Mouse (Mus musculus) Muller cell, postnatal 12 days (primary cell): Measurements from ENCODE around the gene Casz1.
A peak's percentile ranks its signal among the peaks of the same experiment; 100 is the strongest.

ENCODE experiments used
- DNase-seq: peaks from one replicate; pipeline ENCODE4 v3.0.0-alpha.2; 2015; ENCODE audit errors: inconsistent ontology term

Gene Casz1

GRCm38 (mm10) chr4:148844921-148845320, 40.7 kb downstream of the Casz1 start:
- no peak for DNase-seq

- DNase-seq = peak; percentile 73
Measured at GRCm38 (mm10) chr4:148846203-148846602, 42.0 kb downstream of the Casz1 start.

DNA sequence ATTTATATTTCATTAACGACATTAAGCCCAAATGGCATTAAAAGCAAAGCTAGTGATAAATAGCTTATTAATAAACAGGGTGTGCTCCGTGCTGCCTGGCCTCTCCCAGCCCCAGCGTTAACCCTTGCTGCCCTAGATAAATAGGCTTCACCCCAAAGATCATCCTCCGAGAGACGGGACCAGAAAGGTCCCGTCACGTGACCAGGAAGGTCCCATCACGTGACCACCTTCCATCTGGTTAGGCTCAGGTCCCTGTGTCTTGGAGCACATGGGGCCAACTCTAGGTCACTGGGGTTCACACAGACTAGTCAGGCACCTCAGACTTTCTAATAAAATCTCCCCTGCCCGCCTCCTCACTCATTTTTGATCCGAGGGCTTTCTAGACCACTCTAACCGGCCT, 42.5 kb downstream of the Casz1 start:
- no peak for DNase-seq

- DNase-seq = no peak
Measured at GRCm38 (mm10) chr4:148847636-148848035, 43.4 kb downstream of the Casz1 start.

DNA sequence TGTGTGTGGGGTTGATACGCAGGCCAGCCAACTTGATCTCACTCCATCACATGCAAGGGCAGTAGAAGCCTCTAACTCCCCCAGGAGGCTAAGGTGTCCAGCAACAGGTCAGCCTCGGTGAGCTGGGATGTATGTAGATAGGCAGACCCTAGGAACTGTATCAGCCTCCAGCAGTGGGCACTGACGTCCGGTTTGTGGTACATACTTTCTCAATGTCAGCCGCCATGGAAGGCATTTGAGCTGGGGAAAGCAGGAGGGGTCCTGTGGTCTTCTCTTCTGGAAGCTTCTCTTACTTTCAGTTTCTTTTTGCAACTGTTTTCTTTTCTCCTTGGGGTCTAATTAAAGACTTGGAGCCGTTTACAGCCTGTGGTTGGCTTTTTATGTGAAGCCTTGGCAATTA, 45.2 kb downstream of the Casz1 start:
- peak; percentile 24 for DNase-seq

DNA sequence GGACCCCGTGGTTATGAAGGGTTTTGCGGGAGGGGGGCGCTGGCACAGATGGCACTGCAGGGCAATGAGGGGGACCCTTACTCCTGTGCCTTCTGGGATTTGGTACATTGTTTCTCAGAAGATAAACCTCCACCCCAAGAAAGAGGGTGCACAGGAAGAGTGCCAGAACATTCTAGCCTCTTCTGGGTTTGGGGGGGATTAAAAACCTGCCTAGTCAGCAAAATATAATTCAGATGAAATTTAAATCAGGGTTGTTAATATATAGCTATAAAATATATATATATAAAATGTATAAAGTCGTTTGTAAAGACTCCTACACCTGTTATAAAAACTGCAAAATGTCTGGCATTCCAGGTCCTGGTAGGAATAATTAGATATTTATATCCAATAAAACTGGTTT, 48.8 kb downstream of the Casz1 start:
- DNase-seq = no peak

- no peak for DNase-seq
Measured at GRCm38 (mm10) chr4:148854093-148854492, 49.9 kb downstream of the Casz1 start.

GRCm38 (mm10) chr4:148855527-148855926, 51.3 kb downstream of the Casz1 start:
- no peak for DNase-seq

GRCm38 (mm10) chr4:148856216-148856615, 52.0 kb downstream of the Casz1 start:
- DNase-seq = no peak

DNA sequence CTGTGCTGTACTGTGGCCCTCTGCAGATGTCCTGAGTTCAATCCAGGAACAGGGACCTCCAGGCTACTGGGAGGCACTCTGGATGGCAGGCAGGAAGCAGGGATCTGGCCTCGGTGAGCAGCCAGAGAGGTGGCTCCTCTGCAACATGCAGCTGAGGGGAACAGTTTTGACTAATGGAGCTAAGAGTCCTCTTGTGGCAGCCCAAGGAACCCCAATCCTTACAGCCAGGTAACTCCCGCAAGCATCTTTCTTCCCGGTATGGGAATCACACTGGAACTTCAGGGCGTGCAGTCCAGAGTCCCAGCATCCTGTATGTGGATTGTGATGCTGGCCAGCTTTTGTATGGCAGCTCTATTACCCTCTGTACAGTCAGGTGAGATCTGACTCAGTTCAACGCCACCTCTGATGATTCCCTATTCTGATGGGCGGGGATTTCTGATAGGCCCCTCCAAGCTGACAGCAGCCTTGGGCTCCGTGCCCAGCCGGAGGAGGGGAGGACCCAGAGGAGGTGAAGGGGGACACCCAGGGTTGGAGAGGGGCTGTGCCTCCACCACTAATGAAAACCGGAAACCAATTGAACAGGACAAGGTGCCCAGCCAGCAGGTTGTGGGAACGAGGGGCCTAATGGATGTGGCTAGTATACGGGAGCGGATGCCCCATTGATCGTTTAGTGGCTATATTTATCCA, 53.3 kb downstream of the Casz1 start:
- DNase-seq = no peak

DNA sequence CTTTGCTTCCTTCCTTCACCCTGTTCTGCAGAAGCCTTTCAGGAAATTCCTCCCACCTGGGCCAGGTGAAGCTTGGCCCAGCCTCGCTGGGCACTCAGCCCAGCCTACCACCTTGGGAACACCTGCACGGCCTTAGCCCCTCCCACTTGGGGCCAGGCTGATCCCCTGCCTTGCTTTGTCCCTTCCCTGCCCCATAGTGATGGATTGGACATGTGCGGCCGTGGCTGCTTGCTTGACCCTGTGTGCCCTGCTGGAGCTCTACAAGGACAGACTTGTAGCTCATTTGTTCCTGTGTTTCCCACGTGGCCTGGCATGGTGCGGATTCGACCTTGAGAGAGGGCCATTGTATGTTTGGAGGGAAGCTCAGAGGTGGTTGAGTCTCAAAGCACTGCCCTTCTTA, 54.0 kb downstream of the Casz1 start:
- no peak for DNase-seq

DNA sequence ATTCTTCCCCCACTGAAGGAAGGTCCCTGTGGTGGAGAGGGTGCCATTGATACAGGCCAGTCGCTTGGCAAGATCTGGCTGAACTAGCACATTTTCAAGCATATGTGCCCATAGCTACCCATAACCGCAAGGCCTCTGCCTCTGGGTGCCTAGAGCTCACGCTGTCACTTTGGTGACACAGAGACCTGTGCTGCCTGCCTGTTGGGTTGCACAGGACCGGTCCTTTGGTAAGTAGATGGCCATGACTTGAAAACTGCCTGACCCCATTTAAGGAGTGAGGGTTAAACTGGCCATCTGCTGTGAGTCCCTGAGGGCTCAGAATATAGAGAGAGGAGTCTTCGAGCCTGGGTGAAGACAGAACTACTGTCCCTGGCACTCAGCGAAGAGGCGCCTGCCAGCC, 55.2 kb downstream of the Casz1 start:
- no peak for DNase-seq

GRCm38 (mm10) chr4:148859906-148860491, 55.8 kb downstream of the Casz1 start:
- peak; percentile 62 for DNase-seq

GRCm38 (mm10) chr4:148860636-148861035, 56.4 kb downstream of the Casz1 start:
- DNase-seq = no peak

- no peak for DNase-seq
Measured at GRCm38 (mm10) chr4:148866812-148867470, 62.7 kb downstream of the Casz1 start.

DNA sequence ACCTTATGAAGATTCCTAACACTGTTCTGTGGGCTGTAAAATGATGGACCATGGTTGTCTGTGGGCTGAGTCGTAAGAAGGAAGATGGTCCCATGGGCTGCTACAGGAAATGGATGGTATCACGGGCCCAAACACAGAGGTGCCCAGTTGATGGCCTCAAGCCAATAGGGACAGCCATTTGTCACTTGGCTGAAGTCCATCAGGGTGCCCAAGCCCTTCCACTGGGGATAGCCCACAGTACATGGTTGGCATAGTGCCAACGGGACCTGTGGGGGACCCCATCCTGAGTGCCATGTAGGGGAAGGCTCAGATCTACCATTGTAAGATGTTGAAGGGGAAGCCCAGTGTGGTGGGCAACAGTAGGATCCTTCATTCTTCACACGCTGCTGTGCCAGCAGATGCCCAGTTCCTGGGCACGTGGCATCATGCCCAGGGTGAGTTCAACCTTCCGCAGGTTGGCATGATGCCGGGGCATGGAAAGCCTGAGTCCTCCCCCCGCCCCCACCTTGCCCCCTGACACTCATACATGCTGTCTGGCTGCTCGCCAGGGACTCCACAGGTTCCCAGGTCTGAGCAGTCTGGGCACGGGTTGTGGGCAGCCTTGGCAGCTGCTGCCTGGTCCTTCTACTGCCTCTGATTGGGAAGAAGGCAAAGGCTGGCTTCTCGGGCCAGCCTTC, 63.6 kb downstream of the Casz1 start:
- DNase-seq = peak; percentile 81

- peak; percentile 83 for DNase-seq
Measured at GRCm38 (mm10) chr4:148869566-148869965, 65.3 kb downstream of the Casz1 start.

DNA sequence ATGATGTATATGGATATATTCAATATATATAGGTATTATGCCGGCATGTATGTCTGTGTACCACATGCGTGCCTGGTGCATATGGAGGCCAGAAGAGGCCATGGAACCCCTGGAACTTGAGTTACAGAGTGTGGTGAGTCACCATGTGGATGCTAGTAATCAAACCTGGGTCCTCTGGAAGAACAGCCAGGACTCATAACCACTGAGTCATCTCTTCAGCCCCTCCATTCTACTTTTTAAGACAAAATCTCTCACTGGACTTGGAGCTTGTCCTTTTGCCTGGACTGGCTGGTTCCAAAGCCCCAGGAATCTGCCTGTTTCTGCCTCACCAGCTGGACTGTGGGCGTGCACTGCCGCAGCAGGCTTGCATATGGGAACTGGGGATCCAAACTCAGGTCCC, 66.3 kb downstream of the Casz1 start:
- no peak for DNase-seq

DNA sequence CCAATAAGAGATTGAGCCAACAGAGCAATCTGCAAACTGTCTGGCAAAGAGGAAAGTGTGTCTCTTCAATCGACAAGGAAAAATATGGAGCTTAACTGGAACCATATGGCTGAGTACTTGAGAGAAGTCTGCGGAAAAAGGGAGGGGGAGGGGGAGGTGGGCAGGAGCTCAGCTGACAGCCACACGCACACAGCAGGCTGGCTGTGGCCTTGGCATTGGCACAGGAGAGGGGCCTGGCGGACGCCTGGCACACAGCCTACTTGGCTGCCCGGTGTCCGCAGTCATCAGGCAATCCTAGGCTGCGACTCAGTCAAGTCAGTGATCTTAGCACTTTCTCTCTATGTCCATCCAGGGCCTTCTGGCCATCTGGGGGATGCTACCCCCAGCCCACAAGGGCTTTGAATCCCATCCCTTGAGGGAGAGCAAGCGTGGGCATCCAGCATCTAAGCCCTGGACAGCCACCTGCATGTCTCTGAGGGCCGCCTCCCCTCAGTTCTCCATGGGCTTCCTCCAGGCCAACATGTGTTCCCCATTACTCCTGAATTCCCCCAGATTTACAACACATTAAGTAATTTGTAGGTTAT, 67.6 kb downstream of the Casz1 start:
- peak; percentile 79 for DNase-seq

DNA sequence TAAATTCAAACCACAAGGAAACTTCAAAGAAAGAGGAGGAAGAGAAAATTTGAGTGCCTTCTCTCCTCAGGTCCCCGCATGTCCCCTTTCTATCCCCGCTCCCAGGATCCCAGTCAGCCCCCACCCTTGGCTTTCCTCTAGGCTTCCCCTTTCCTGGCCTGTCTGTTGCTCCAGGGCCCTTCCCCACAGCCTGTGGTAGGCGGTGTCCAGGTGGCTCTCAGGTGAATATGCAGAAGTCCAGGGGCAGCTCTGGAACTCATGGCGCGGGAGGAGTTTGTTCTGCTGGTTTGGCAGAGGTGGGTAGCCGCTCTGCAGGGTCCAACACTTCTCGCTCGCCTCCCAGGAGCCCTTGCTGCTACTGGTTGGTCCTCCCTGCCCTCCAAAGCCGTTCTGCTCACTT, 68.1 kb downstream of the Casz1 start:
- DNase-seq = no peak

GRCm38 (mm10) chr4:148872783-148873182, 68.6 kb downstream of the Casz1 start:
- DNase-seq = no peak

- DNase-seq = no peak
Measured at GRCm38 (mm10) chr4:148876166-148876565, 71.9 kb downstream of the Casz1 start.
